Mouse (Mus musculus) adrenal gland, postnatal 14 days (tissue): Measurements from ENCODE around the gene Trak1. TPM values are rescaled to one million over a fixed set of nuclear protein-coding genes. Genes with fewer than 3 reads are reported as not detected.
A peak's percentile ranks its signal among the peaks of the same experiment; 100 is the strongest.
"Not testable (repeated sequence)": the region's sequence is repeated elsewhere in the genome, so short reads cannot be mapped to it uniquely, and the experiment has no call there.

Experiments
- DNase-seq: peaks from one replicate; pipeline ENCODE4 v3.0.0; 2021; ENCODE audit warnings: mixed read lengths
- total RNA-seq: library from RNA; stranded (reverse); gene quantifications from 2 replicates; pipeline ENCODE4 v1.2.3, GENCODE M21; 2021

Gene Trak1
- total RNA-seq, 1 experiment from 2014 or later, result 84.0 TPM

- no peak for DNase-seq
These were observed 22.1 kb downstream of the Trak1 start for GRCm38 (mm10) chr9:121319323-121319966.

GRCm38 (mm10) chr9:121320433-121320832 is 23.1 kb downstream of the Trak1 start:
- no peak for DNase-seq

GRCm38 (mm10) chr9:121321118-121321517 is 23.8 kb downstream of the Trak1 start:
- DNase-seq, result peak; percentile 54

GRCm38 (mm10) chr9:121322034-121322433 is 24.7 kb downstream of the Trak1 start:
- DNase-seq, result no peak

GRCm38 (mm10) chr9:121328342-121328741 is 31.0 kb downstream of the Trak1 start:
- DNase-seq, result not testable (repeated sequence)

- no peak for DNase-seq
These were observed 31.9 kb downstream of the Trak1 start for GRCm38 (mm10) chr9:121329181-121329580.

- no peak for DNase-seq
These were observed 32.8 kb downstream of the Trak1 start for GRCm38 (mm10) chr9:121330065-121330464.

GRCm38 (mm10) chr9:121331438-121331837 is 34.1 kb downstream of the Trak1 start:
- DNase-seq, result no peak

GRCm38 (mm10) chr9:121331878-121332630 is 34.8 kb downstream of the Trak1 start:
- DNase-seq, result peak; percentile 80

- no peak for DNase-seq
These were observed 36.3 kb downstream of the Trak1 start for GRCm38 (mm10) chr9:121333559-121333958.

GRCm38 (mm10) chr9:121334311-121334851 is 37.1 kb downstream of the Trak1 start:
- DNase-seq, result no peak

GRCm38 (mm10) chr9:121335568-121335967 is 38.3 kb downstream of the Trak1 start:
- DNase-seq, result no peak

GRCm38 (mm10) chr9:121336324-121336946 is 39.1 kb downstream of the Trak1 start:
- no peak for DNase-seq

GRCm38 (mm10) chr9:121337216-121337937 is 40.1 kb downstream of the Trak1 start:
- DNase-seq, result no peak

GRCm38 (mm10) chr9:121337938-121338289 is 40.6 kb downstream of the Trak1 start:
- no peak for DNase-seq

- no peak for DNase-seq
These were observed 44.5 kb downstream of the Trak1 start for GRCm38 (mm10) chr9:121341832-121342231.

- DNase-seq, result no peak
These were observed 45.3 kb downstream of the Trak1 start for GRCm38 (mm10) chr9:121342510-121343110.

GRCm38 (mm10) chr9:121343122-121343876 is 46.0 kb downstream of the Trak1 start:
- no peak for DNase-seq

- DNase-seq, result no peak
These were observed 47.0 kb downstream of the Trak1 start for GRCm38 (mm10) chr9:121344344-121344743.

- DNase-seq, result no peak
These were observed 48.3 kb downstream of the Trak1 start for GRCm38 (mm10) chr9:121345427-121346130.

GRCm38 (mm10) chr9:121346635-121347034 is 49.3 kb downstream of the Trak1 start:
- DNase-seq, result no peak
